Mouse (Mus musculus) left cerebral cortex, postnatal 25 days (tissue): Measurements from ENCODE around the gene Ncapd2. TPM values are rescaled to one million over a fixed set of nuclear protein-coding genes. Genes with fewer than 3 reads are reported as not detected.
A peak's percentile ranks its signal among the peaks of the same experiment; 100 is the strongest.
"Not testable (repeated sequence)": the region's sequence is repeated elsewhere in the genome, so short reads cannot be mapped to it uniquely, and the experiment has no call there.

Experiments used
- DNase-seq, 2 experiments: peaks; one replicate each; pipeline ENCODE4 v3.0.0; 2022; ENCODE audit warnings: low spot score in 2 of 2, mixed read lengths in 1 of 2
- intact Hi-C: fragments of 180-260 bp; cut with DNase I; formaldehyde crosslinking; loops from one replicate; pipeline ENCODE4 v1.15.1; 2025
- total RNA-seq, 2 experiments: library from RNA; stranded (reverse); gene quantifications; 2 replicates each; pipeline ENCODE4 v1.2.3; 2021

The Ncapd2 gene
- total RNA-seq, 2 experiments from 2014 or later, result 18.9 to 25.6 TPM

DNA sequence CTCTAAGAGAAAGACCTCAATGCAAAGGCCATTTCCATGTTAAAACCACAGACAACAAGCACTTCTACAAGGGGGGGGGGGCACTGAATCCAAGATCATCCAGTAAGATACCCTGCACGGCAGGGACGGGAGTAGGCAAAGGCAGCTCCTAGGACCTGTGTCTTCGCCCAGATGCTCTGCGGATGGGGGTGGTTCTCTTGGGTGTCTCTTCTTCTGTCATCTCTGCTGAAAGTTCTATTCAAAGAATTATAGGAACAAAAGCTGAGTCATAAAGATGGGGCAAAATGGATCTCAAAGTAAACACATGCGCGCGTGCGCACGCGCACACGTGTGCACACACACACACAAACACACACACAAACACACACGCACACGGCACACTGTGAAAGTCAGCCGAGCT, 23.4 kb downstream of the Ncapd2 start:
- peak in 1 of 2 experiments; percentile 58 for DNase-seq
- intact Hi-C loops, result loop anchor here (5.0 kb wide), 1 partner anchor 49 kb away; the partner anchor contains the start of gene Vamp1

DNA sequence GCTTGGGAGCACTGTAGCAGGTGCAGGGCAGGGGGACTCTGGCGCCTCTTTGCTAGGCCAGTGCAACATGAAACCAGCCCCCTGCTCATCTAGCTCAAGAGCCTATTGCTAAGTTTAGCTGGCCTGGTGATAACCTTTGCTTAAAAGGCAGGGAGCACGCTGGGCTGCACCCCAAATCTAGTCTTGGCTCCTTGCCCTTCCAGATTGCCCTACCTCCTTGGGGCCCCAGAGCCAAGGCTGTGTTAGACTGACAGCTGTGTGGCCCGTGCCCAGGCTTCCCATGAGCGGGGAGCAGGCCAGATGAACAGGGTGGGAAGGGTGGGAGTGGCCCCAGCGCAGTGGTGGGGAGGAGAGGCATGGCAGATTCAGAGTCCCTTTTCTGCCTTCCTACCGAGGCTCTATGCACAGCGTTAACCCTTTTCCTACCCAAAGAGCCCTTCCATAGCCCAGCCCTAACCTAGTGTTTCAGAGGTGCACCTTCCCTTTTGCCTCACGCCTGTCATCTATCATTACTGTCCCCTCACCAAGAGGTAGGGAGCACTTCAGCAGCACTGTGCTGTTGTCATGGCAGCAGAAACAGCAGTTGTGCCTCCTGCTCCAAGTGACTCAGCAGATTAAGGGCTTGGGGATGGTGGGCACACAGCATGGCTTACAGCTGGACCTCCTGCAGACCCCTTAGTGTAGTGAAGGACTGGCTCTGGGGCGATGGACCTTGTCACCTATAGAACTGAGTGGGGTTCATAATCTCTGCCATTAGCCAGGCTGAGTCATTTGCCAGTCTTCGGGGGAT, 24.4 kb downstream of the Ncapd2 start:
- intact Hi-C loops, result loop anchor here (5.0 kb wide), 1 partner anchor 50 kb away; the partner anchor contains the start of gene Vamp1
- peak; percentile 60 to 62 for DNase-seq

DNA sequence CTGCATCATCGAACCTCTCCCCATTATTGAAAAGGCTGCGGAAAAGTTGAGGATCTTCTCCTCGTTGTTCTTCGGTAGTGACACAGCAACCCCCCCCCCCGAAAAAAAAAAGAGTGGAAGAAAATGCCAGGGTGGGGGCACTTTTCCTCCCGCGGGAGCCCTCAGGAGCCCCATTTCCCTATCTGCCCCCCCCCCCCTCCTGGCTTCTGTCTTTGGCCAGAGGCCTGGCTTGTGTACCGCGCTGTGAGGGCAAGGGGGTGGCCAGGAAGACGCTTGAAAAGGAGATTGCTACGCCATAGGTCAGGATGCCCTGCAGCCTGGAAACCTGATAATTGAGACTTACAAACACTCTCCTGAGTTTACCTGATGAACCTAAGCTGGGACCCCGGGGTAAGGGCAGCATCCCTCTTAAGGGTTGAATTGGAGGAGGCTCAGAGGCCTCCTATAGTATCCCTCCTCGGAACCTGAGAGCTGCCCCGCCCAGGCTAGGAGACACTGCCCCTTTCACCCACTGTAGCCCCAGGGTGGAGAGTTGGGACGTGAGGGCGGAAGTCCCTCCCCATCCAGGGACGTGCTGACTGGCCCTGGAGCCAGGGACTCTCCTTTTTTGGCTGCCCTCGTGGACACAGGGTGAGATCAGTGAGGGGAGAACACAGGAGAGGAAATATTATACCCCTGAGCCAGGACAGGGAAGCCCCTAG, 25.3 kb downstream of the Ncapd2 start, which contains the start of gene Gapdh:
Gapdh (minus strand) TSS at position 417 of the 701 bp plus-strand sequence.
- peak; percentile 22 to 49 for DNase-seq
- intact Hi-C loops, result loop anchor here (5.0 kb wide), 1 partner anchor 51 kb away; the partner anchor contains the start of gene Vamp1

DNA sequence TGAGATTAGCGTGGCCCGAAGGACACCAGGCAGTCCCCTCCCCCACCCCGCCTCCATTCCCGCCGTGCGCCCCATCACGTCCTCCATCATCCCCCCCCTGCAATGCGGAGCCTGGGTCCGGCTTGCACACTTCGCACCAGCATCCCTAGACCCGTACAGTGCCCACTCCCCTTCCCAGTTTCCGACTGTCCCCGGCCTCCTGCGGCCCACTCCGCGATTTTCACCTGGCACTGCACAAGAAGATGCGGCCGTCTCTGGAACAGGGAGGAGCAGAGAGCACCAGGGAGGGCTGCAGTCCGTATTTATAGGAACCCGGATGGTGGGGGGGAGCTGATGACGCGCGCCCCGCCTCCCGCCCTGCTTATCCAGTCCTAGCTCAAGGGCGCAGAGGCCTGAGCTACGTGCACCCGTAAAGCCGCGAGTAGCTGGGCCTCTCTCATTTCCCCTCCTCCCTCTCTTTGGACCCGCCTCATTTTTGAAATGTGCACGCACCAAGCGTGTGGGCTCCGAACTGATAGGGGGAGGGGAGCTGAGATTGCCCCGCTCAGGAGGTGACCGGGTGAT, 26.1 kb downstream of the Ncapd2 start:
- peak; percentile 98 to 99 for DNase-seq
- intact Hi-C loops, result loop anchor here (2.0 to 5.0 kb wide), 3 partner anchors 17 to 105 kb away; partner anchors contain the start of gene Vamp1

DNA sequence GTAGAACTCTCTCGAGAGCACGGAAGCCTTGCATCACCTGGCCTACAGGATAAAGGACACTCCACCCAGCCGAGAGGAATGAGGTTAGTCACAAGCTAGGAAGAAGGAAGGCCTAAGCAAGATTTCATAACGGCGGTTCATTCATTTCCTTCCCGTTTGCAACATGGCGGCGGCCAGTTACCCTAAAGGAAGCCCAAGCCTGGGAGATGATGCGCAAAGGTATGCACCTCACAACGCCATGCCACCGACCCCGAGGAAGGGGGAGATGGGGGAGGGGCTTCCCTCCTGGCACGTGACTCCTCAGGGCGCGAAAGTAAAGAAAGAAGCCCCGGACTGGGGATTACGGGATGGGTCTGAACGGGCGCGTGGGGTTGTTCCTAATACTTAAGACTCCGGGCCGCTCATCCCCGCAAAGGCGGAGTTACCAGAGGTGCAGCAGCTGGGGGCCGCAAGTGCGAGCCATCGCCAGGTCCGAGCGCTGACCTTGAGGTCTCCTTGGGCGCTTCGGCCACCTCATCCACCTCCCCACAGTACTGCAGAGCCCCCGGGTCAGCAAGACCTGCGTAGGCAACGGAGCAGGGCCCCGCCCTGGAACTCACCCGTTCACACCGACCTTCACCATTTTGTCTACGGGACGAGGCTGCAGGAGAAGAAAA, 26.7 kb downstream of the Ncapd2 start:
- DNase-seq, result peak; percentile 49 to 52
- intact Hi-C loops, result loop anchor here (2.0 to 5.0 kb wide), 3 partner anchors 16 to 106 kb away; partner anchors contain the start of gene Vamp1

DNA sequence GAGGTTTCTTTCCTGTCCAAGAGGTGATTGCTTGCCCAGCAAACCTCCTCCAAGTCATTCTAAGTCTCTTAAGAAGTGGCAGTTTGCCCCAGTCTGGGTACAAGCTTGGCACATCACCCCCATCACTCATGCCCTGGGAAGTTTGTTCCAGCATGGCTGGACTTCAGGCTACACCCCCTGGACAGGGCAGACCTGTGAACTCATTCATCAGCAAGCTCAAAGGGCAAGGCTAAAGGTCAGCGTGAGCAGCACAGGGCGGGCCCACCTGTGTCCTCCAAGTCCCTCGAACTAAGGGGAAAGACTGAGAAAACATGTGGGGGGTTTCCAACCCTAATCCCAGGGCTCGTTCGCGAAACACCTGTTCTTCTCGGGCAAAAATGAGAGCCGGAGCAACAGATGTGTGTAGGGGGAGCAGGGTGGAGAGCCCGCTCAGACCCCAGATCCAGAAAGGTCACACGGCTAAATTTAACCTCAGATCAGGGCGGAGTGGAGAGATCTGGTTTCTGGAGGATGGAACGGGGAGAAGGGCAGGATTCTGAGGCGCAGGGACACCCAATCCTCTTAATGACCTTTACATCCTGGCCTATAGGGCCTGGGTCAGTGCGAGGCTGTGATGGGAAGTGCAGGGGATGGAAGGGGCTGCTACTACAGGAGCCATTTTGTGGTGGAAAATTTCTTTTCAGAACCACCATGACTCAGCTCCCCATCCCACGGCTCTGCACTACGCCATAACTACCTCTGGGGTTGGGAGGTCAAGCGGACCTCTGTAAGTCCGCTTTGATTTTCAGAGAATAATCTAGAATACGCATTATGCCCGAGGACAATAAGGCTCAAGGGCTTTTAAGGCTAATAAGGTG, 27.5 kb downstream of the Ncapd2 start:
- DNase-seq, result peak; percentile 33 to 62
- intact Hi-C loops, result loop anchor here (2.0 kb wide), 2 partner anchors 15 to 107 kb away; no protein-coding TSS in a partner anchor

DNA sequence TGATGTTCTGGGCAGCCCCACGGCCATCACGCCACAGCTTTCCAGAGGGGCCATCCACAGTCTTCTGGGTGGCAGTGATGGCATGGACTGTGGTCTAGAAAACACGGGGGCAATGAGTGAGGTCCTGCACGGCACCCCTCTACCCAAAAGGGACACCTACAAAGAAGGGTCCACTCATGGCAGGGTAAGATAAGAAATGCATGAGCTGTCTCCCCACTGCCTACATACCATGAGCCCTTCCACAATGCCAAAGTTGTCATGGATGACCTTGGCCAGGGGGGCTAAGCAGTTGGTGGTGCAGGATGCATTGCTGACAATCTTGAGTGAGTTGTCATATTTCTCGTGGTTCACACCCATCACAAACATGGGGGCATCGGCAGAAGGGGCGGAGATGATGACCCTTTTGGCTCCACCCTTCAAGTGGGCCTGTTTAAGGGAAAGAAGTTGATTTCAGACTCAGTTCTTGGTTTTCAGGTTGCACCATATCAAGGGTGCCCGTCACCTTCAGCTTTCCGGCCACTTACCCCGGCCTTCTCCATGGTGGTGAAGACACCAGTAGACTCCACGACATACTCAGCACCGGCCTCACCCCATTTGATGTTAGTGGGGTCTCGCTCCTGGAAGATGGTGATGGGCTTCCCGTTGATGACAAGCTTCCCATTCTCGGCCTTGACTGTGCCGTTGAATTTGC, 28.7 kb downstream of the Ncapd2 start:
- intact Hi-C loops, result not testable (repeated sequence)

DNA sequence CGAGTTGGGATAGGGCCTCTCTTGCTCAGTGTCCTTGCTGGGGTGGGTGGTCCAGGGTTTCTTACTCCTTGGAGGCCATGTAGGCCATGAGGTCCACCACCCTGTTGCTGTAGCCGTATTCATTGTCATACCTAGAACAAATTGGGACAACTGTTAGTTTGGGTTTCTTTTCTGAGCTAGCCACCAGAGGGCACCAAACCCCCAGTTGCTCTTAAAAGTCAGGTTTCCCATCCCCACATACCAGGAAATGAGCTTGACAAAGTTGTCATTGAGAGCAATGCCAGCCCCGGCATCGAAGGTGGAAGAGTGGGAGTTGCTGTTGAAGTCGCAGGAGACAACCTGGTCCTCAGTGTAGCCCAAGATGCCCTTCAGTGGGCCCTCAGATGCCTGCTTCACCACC, 29.5 kb downstream of the Ncapd2 start:
- peak; percentile 66 to 82 for DNase-seq
- intact Hi-C loops, result not testable (repeated sequence)

More for the DNA sequence above, 28.7 kb downstream of the Ncapd2 start:
- DNase-seq, result not testable (repeated sequence)

DNA sequence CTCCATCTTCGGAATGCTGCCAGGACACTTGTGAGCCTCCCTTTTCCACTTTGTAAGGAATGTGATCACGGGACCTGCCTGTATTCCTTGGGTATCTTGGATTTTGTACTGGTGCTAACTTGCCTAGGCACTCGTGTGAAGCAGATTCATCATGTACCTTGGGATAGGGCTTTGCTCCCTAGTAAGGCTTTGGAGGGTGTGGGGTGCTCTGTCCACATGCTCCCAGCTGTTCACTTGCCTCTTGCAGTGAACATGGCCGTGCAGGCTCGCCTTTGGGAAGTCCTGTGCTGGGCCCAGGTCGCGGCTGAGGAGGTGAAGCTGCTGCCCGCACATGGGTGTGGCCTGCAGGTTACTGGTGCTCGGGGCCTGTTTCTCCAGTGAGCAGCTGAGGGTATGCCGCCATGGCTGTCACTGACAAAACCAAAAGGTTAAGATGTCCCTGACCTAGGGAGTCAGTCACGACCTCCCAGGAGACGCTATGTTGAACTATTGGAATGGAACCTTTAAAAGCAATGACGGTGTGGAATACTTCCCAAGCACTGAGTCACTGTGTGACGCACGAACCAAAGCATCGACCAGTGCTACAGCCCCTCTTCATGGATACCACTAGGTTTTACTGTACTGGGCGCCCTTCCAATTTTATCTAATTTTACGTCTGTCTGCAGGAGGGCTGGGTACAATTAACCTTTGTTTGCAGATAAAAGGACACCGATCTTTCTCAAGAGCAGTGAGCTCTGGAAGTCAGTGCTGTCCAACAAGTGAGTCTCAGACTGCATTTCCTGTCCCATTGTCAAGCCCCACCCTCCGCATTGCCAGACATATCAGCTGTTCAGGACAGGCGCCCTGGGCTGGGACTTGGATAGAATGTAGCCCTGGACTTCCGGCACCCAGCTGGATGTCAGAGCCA, 30.4 kb downstream of the Ncapd2 start:
- DNase-seq, result peak; percentile 60 to 72
- intact Hi-C loops, result no loop called here

DNA sequence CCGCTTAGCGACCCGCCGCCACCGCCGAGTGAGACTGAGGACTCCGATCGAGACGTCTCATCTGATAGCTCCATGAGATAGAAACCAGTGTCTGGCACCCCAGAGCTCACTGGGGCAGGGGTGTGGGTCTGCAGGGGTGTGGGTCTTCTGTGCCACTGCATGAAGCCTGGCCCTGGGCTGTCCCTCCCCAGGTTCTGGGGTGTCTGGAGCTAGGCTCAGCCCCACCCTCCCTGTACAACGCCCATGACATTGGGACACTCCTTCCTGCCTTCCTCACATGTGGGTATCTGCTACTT, 31.0 kb downstream of the Ncapd2 start:
- intact Hi-C loops, result no loop called here
- DNase-seq, result peak in 1 of 2 experiments; percentile 21

DNA sequence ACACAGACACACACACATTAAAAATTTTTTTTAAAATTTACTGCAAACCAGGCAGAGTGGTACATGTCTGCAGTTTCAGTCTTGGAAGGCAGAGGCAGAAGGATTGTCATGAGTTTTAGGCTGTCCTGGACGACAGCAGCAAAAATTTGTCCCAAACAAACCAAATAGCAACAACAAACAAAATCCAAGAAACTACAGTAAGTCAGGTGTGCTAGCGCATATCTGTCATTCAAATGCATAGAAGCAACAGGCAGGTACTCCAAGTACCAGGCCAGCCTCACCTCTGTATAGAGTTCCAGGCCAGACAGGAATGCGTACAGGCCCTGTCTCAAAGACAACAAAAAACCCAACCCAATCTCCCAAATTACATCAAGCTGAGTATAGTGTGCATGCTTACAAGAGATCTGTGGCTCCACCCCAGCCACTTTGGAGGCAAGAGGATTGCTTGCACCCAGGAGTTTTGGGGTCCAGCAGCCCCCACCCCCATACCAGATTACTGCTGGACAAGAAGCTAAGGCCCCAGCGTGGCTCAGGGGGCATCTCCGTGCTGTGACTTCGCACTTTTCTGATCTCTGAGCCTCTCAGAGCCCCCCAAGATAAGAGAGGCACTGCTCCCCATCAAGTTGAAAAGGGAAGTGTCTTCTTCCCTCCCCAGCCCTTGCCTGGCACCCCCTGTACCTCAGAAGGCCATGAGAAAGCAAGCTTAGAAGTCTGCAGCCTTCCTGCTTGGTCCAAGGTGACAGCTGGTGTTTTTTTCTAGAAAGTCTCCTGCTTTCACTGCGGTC, 31.5 kb downstream of the Ncapd2 start:
- intact Hi-C loops, result no loop called here
- no peak for DNase-seq

DNA sequence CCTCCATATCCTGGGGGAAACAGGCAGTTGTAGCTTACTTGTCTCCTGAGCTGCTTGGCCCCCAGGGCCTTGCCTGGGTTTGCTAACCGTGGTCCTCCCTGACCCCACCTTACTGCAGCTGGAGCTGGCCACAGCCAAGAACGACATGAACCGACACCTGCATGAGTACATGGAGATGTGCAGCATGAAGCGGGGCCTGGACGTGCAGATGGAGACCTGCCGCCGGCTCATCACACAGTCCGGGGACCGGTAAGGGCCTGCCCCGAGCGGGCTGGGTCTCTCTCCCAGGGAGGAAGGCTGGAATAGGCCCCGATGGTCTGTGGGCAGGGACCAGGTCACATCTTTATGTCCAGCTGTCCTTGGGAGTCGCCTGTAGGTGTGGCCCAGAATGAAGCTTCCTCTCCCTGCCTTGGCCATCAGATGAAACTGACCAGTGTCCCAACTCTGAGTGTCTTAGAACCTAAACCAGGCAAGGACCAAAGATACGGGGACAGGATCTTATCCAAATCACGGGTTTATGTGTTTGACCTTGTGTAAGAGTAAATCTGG, 32.5 kb downstream of the Ncapd2 start:
- DNase-seq, result no peak
- intact Hi-C loops, result no loop called here

DNA sequence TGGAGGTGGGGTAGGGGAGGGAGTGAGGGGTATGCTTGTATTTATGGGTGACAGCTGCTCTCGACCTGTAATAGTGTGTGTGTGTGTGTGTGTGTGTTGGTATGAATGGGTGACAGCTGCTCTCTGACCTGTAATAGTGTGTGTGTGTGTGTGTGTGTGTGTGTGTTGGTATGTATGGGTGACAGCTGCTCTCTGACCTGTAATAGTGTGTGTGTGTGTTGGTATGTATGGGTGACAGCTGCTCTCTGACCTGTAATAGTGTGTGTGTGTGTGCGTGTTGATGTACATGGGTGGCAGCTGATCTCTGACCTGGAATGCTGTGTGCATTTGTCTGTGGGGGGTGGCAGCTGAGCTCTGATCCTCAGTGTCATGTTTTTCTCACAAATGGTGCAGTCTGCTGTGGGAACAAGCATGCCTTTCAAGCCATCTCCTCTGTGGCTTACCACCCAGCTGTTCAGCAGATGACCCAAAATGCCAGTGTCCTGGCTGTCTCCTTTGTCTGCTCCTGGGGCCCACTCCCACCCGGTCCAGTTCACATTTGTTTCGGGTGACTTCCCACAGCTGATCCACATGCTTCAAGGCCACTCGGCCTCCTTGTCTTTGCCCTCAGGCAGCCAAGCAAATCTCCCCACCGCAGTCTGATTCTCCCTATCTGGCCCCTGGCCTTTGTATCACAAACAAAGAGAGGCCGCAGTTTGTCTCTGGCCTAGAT, 34.4 kb downstream of the Ncapd2 start:
- intact Hi-C loops, result no loop called here
- peak in 1 of 2 experiments; percentile 29 for DNase-seq

DNA sequence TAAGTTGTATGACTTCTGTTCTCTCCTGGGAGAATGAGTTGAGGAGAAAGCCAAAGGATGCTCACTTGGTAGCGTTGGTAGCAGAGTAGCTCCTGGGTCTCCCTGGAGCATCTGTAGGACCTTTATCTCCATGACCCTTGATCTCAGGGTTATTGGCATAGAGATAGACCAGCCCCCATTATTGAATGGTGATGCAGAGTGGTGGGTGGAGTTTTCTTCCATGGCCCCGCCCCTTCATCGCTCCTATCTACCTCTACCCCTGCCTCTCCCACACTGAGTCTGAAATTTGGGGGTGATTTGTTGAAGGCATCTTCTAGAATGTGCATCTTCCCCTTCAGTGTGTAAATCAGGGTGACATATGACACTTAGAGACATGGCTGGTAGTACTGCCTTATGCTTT, 35.0 kb downstream of the Ncapd2 start:
- intact Hi-C loops, result no loop called here
- DNase-seq, result no peak

DNA sequence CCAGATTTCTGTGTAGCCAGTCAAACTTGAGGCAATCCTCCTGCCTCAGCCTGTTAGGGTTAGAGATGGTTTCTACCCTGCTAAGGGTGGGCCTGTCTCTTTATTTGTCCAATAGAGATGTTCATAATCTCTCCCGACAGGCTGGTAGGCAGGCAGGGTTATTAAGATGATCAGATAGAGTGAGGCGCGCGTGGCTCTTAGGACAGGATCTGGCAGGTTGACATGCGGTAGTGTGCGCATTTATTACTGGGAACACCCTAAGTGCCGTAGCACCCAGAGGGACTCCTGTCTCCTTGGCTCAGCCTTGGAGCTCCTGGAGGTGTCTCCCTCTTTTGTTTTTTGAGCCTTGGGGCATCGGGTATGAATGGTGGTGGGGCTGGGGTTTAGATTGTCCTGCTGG, 36.2 kb downstream of the Ncapd2 start:
- no peak for DNase-seq
- intact Hi-C loops, result no loop called here

DNA sequence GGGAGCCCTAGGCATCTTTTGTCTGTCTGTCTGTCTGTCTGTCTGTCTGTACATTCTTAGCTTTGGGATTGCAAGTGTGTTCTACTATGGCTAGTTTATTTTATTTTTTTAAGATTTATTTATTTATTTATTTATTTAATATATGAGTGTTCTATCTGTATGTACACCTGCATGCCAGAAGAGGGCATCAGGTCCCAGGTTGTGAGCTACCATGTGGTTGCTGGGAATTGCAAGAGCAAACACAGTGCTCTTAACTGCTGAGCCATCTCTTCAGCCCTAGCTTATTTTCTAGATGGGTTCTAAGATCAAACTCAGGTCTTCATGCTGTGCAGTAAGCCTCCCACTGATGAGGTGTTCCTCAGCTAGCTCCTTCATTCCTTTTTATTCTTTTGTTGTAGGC, 37.0 kb downstream of the Ncapd2 start:
- DNase-seq, result no peak
- intact Hi-C loops, result no loop called here
